Mouse (Mus musculus) heart, postnatal 0 days (tissue): ENCODE results near the gene Usp10. TPM values are rescaled to one million over a fixed set of nuclear protein-coding genes. Genes with fewer than 3 reads are reported as not detected.

ENCODE experiments used
- ATAC-seq: fragments of 200-750 bp; cut with Nextera tagmentation; 2 replicates; pipeline ENCODE4 v1.8.0; 2017; ENCODE audit warnings: low read depth, moderate number of reproducible peaks, moderate library complexity; ENCODE audit not compliant: insufficient read depth
- DNase-seq: peaks from one replicate; pipeline ENCODE4 v3.0.0-alpha.2; 2016; ENCODE audit warnings: low spot score
- H3K27ac ChIP-seq: fragments of 300-500 bp; sonication (generic); 2 replicates; pipeline ENCODE4 v1.5.1; 2014; ENCODE audit warnings: low read depth, mild to moderate bottlenecking
- H3K27me3 ChIP-seq: fragments of 300-500 bp; sonication (generic); 2 replicates; pipeline ENCODE4 v1.6.1; 2014; ENCODE audit warnings: low read length, mixed read lengths; ENCODE audit not compliant: control insufficient read depth, insufficient read depth
- H3K36me3 ChIP-seq: fragments of 300-500 bp; sonication (generic); replicated peaks from 2 replicates; pipeline ENCODE4 v1.6.1; 2014; ENCODE audit warnings: low read length, mixed read lengths; ENCODE audit not compliant: control insufficient read depth, insufficient read depth
- H3K4me1 ChIP-seq: fragments of 300-500 bp; sonication (generic); 2 replicates; pipeline ENCODE4 v1.6.1; 2014; ENCODE audit warnings: antibody characterized with exemption; ENCODE audit not compliant: control insufficient read depth, insufficient read depth
- H3K4me2 ChIP-seq: fragments of 300-500 bp; sonication (generic); 2 replicates; pipeline ENCODE4 v1.6.1; 2014; ENCODE audit warnings: low read depth, mild to moderate bottlenecking, low read length, moderate library complexity
- H3K4me3 ChIP-seq: fragments of 300-500 bp; sonication (generic); 2 replicates; pipeline ENCODE4 v1.5.1; 2014; ENCODE audit warnings: low read depth, low read length
- H3K9ac ChIP-seq: fragments of 300-500 bp; sonication (generic); replicated peaks from 2 replicates; pipeline ENCODE4 v1.6.1; 2014; ENCODE audit warnings: low read depth, low read length, mixed read lengths
- H3K9me3 ChIP-seq: fragments of 300-500 bp; sonication (generic); replicated peaks from 2 replicates; pipeline ENCODE4 v1.6.1; 2016; ENCODE audit warnings: low read length; ENCODE audit not compliant: control insufficient read depth
- CTCF ChIP-seq: IDR thresholded peaks from 2 replicates; pipeline ENCODE4 v1.5.1; 2016; ENCODE audit warnings: antibody characterized with exemption, control low read depth, low read depth
- EP300 ChIP-seq: IDR thresholded peaks from 2 replicates; pipeline ENCODE4 v1.6.1; 2016; ENCODE audit warnings: antibody characterized with exemption, low read depth
- WGBS: fragments of 180-500 bp; shearing (Covaris S2); extraction: QIAGEN DNeasy Blood & Tissue Kit; methylation state at CpG from one replicate; pipeline ENCODE4 v1.1.7; 2014; 5-methylcytosine and 5-hydroxymethylcytosine counted together
- polyA plus RNA-seq: library from polyadenylated mRNA; unstranded; fragments of >200 nt; fragmentation: Nextera tagmentation; extraction: Ambion mirVana; gene quantifications from 2 replicates; pipeline ENCODE4 v1.2.1, GENCODE M21; 2015
- total RNA-seq: library from RNA; depleted of rRNA; stranded (reverse); fragments of >200 nt; gene quantifications from 2 replicates; pipeline ENCODE4 v1.2.3, GENCODE M21; 2014; ENCODE audit warnings: low replicate concordance

Usp10 gene
- total and polyA plus RNA-seq, 2 experiments from 2014 or later, result 44.0 to 54.9 TPM

DNA sequence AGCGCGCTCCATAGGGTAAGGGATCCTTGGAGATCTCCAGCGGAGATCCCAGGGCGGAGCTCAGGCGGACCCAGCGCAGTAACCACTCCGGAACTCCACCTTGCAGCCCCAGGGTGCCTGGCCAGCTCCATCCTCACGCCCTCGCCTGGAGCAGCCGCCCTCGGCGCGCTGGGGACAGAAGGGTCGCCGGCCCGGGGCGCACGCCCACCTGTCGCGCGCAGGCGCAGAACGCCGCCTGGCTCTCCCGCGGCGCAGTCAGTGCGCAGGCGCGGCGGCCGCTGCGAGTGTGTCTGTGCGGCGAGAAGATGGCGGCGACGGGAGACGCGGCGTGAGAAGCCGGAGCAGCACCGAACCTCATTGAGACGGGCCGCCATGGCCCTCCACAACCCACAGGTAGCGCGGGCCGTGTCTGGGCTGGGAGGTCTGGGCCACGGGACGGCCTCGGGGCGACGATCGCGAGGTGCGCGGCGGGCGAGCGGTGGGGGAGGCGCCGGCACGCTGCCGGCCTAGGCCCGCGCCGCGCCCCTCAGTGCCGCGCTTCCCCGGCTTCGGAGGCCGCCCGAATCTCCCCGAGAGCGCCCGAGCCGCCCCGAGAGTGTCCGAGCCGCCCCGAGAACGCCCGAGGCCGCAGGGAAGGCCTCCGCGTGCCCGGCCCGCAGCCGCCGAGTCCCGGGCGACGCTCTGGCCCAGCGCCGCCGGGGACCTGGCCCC lies 542 bp downstream of the Usp10 start, which contains the start of gene Gm20388:
Gm20388 (plus strand) TSS at position 295 of the 711 bp plus-strand sequence.
- peaks cover 23% of the 10 kb centered on the region for H3K4me1 ChIP-seq
- no peaks in the 10 kb centered on the region for H3K36me3 ChIP-seq
- H3K9me3 ChIP-seq, result no peaks in the 10 kb centered on the region
- ATAC-seq, result peak; percentile 97
- peak within 1 kb of the TSS; percentile 84 for H3K4me3 ChIP-seq
- H3K27me3 ChIP-seq, result 0 out of 2 replicates have a peak, but pooled peaks cover 3% of the 10 kb centered on the region
- H3K27ac ChIP-seq, result peak within 1 kb of the TSS; percentile 91
- under 1% methylated on average over 69 of the region's 97 CpGs for WGBS
- peak within 1 kb of the TSS; percentile 74 for H3K9ac ChIP-seq
- DNase-seq, result peak; percentile 85
- peak within 1 kb of the TSS; percentile 91 for H3K4me2 ChIP-seq
- no peak for TF ChIP-seq CTCF
- TF ChIP-seq EP300, result no peak

DNA sequence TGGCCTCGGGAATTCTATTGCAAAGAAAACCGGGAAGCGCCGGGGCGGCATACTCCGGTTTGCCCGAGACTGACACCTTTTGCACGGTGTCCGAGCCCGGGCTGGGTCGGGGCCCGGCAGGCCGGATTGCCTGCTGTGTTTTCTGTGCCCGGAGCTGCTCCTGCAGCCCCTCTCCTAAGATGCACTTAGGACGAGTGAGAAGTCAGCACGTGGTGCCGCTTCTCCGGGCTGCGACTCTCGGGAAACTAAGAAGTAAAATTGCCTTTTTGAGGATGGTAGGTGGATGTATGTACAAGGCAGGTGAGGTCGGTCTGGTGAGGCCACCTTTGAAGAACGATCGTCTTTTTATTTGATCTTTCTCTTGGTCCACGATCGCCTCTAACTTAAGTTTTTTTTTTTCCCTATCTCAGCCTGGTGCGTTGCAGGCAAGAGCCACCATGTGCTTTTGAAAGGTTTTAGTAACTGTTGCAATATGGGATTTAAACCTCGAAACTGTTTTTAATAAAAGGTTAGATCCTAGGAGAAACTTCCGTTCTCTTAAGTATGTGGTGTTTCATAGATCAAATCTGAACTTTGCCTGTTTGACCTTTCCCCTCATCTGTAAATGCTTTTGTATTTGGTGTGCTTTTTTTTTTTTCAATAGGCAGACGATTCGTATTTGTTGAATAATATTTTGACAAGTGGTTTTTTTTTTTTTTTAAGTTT lies 1.2 kb downstream of the Usp10 start:
- Histone ChIP-seq H3K4me2 (peak overlapping the region; percentile 91), H3K27me3 (0 out of 2 replicates have a peak, but pooled peaks cover 3% of the 10 kb centered on the region), H3K4me1 (peaks cover 23% of the 10 kb centered on the region), H3K9ac (peak overlapping the region; percentile 74), H3K4me3 (peak overlapping the region; percentile 84), H3K36me3 (no peaks in the 10 kb centered on the region), H3K9me3 (no peaks in the 10 kb centered on the region), H3K27ac (peak overlapping the region; percentile 91)
- WGBS, result 3% methylated on average over 30 of the region's 30 CpGs
- DNase-seq (peak; percentile 14), ATAC-seq (peak; percentile 31)
- TF ChIP-seq CTCF (no peak), EP300 (no peak)

DNA sequence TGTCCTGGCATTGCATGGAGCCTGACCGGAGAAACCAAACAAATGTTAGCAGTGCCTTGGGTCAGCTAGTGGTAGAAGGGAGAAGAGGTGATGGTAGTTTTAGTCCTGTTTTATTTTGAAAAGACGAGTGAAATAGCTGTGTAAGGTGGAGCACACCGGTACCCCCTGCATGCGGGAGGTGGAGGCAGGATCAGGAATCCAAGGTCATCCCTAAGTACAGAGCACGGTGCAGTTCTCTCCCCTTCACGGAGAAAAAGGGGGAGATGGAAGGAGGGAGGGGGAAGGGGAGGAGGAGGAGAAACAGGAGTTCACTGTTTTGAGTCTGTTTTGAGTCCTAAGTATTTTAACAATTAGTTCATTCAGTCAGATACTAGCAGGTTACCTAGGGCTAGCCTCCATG lies 2.5 kb downstream of the Usp10 start:
- WGBS, result 51% methylated on average over 6 of the region's 6 CpGs
- Histone ChIP-seq H3K4me2 (no peak overlapping the region; the same call in 1 of the 2 replicates), H3K27ac (no peak overlapping the region), H3K4me3 (no peak overlapping the region), H3K9ac (no peak overlapping the region), H3K9me3 (no peaks in the 10 kb centered on the region), H3K4me1 (peaks cover 29% of the 10 kb centered on the region), H3K36me3 (no peaks in the 10 kb centered on the region), H3K27me3 (0 out of 2 replicates have a peak, but pooled peaks cover 3% of the 10 kb centered on the region)
- DNase-seq (no peak), ATAC-seq (no peak)
- TF ChIP-seq EP300 (no peak), CTCF (no peak)

GRCm38 (mm10) chr8:119913181-119913580 lies 3.0 kb downstream of the Usp10 start:
- H3K4me1 ChIP-seq, result peaks cover 33% of the 10 kb centered on the region
- no peaks in the 10 kb centered on the region for H3K9me3 ChIP-seq
- no peak overlapping the region for H3K27ac ChIP-seq
- H3K9ac ChIP-seq, result no peak overlapping the region
- WGBS, result 76% methylated on average over 3 of the region's 3 CpGs
- H3K4me2 ChIP-seq, result no peak overlapping the region
- H3K36me3 ChIP-seq, result no peaks in the 10 kb centered on the region
- H3K4me3 ChIP-seq, result no peak overlapping the region
- ATAC-seq (no peak), DNase-seq (no peak)
- TF ChIP-seq EP300 (no peak), CTCF (no peak)
- 0 out of 2 replicates have a peak, but pooled peaks cover 3% of the 10 kb centered on the region for H3K27me3 ChIP-seq

- TF ChIP-seq CTCF (no peak), EP300 (no peak)
- Histone ChIP-seq H3K4me3 (no peak overlapping the region), H3K9me3 (no peaks in the 10 kb centered on the region), H3K27ac (no peak overlapping the region), H3K9ac (no peak overlapping the region), H3K4me2 (no peak overlapping the region), H3K27me3 (0 out of 2 replicates have a peak, but pooled peaks cover 3% of the 10 kb centered on the region), H3K4me1 (peaks cover 34% of the 10 kb centered on the region), H3K36me3 (no peaks in the 10 kb centered on the region)
- 44% methylated on average over 2 of the region's 2 CpGs for WGBS
- no peak for DNase-seq
- ATAC-seq, result no peak
Observed at GRCm38 (mm10) chr8:119914161-119914560, 4.0 kb downstream of the Usp10 start.
